16 mouse cellular contexts compared by ENCODE assay signal in genomic region chr5:66881901-66882341, GRCm38 (mm10).
DNase-seq lines count a peak whose midpoint lies in the region; ATAC-seq and TF ChIP-seq lines count a peak whose summit lies in the region.
"Had no signal": no experiment of that assay in that cellular context is flagged by ENCODE, and none has a peak within 500 bp of the region (broad histone marks: within the 10 kb centered on the region; RNA-seq: fewer than 3 reads in every experiment).

No protein-coding gene starts in this region.

- H3K27ac ChIP-seq in embryonic facial prominence, embryonic 12.5 days = peak overlapping the region; percentile 30; the same call in 1 of the 2 replicates
- H3K27ac ChIP-seq in embryonic facial prominence, embryonic 10.5 days (replicated peaks) = no peak overlapping the region
- no peak overlapping the region for H3K27ac ChIP-seq in neural tube, embryonic 11.5 days (ENCODE audit: low read depth, low read length)
- H3K27ac ChIP-seq in lung, postnatal 0 days (ENCODE audit: low read length) = peak overlapping the region; percentile 60
- H3K27ac ChIP-seq in stomach, embryonic 15.5 days = no peak overlapping the region
- no peak overlapping the region for H3K27ac ChIP-seq in forebrain, embryonic 15.5 days (replicated peaks)
- no peak overlapping the region for H3K27ac ChIP-seq in midbrain, embryonic 11.5 days (ENCODE audit: low read depth, low read length)
- H3K27ac ChIP-seq: kidney, postnatal 0 days; layer of hippocampus, adult 2 months; liver, embryonic 12.5 days; midbrain, embryonic 15.5 days had no signal

- H3K4me1 ChIP-seq in embryonic facial prominence, embryonic 12.5 days = peaks cover 9% of the 10 kb centered on the region
- peaks cover 26% of the 10 kb centered on the region for H3K4me1 ChIP-seq in embryonic facial prominence, embryonic 10.5 days
- H3K4me1 ChIP-seq in neural tube, embryonic 11.5 days (ENCODE audit: control insufficient read depth, insufficient read depth, low read length) = no peaks in the 10 kb centered on the region
- peaks cover 8% of the 10 kb centered on the region; the same call in 1 of the 2 replicates for H3K4me1 ChIP-seq in lung, postnatal 0 days (ENCODE audit: insufficient read depth, low read depth, low read length)
- no peaks in the 10 kb centered on the region for H3K4me1 ChIP-seq in stomach, embryonic 15.5 days
- H3K4me1 ChIP-seq in forebrain, embryonic 15.5 days = no peaks in the 10 kb centered on the region
- H3K4me1 ChIP-seq in midbrain, embryonic 11.5 days (ENCODE audit: control insufficient read depth, insufficient read depth, low read length) = no peaks in the 10 kb centered on the region
- H3K4me1 ChIP-seq: liver, embryonic 12.5 days; midbrain, embryonic 15.5 days had no signal

- H3K9ac ChIP-seq in embryonic facial prominence, embryonic 12.5 days = no peak overlapping the region
- no peak overlapping the region for H3K9ac ChIP-seq in neural tube, embryonic 11.5 days (ENCODE audit: low read length)
- H3K9ac ChIP-seq in lung, postnatal 0 days (replicated peaks; ENCODE audit: low read depth) = no peak overlapping the region
- H3K9ac ChIP-seq in stomach, embryonic 15.5 days = no peak overlapping the region
- H3K9ac ChIP-seq in forebrain, embryonic 15.5 days (replicated peaks) = no peak overlapping the region
- no peak overlapping the region for H3K9ac ChIP-seq in midbrain, embryonic 11.5 days (ENCODE audit: low read length)
- H3K9ac ChIP-seq: liver, embryonic 12.5 days; midbrain, embryonic 15.5 days had no signal

- H3K4me3 ChIP-seq in embryonic facial prominence, embryonic 12.5 days = no peak overlapping the region
- H3K4me3 ChIP-seq in embryonic facial prominence, embryonic 10.5 days = no peak overlapping the region
- H3K4me3 ChIP-seq in neural tube, embryonic 11.5 days (ENCODE audit: low read depth, low read length) = no peak overlapping the region
- no peak overlapping the region for H3K4me3 ChIP-seq in lung, postnatal 0 days (ENCODE audit: low read depth, low read length)
- H3K4me3 ChIP-seq in stomach, embryonic 15.5 days (replicated peaks) = no peak overlapping the region
- no peak overlapping the region for H3K4me3 ChIP-seq in forebrain, embryonic 15.5 days
- no peak overlapping the region for H3K4me3 ChIP-seq in midbrain, embryonic 11.5 days (ENCODE audit: low read depth, low read length)
- H3K4me3 ChIP-seq: layer of hippocampus, adult 2 months; liver, embryonic 12.5 days; midbrain, embryonic 15.5 days had no signal

- no peaks in the 10 kb centered on the region for H3K27me3 ChIP-seq in embryonic facial prominence, embryonic 12.5 days
- H3K27me3 ChIP-seq in embryonic facial prominence, embryonic 10.5 days (replicated peaks; ENCODE audit: low read depth, poor library complexity, severe bottlenecking) = no peaks in the 10 kb centered on the region
- H3K27me3 ChIP-seq in neural tube, embryonic 11.5 days (ENCODE audit: control insufficient read depth, insufficient read depth, low read length) = no peaks in the 10 kb centered on the region
- no peaks in the 10 kb centered on the region for H3K27me3 ChIP-seq in lung, postnatal 0 days (replicated peaks; ENCODE audit: insufficient read depth, low read length)
- H3K27me3 ChIP-seq in stomach, embryonic 15.5 days (replicated peaks) = no peaks in the 10 kb centered on the region
- no peaks in the 10 kb centered on the region for H3K27me3 ChIP-seq in forebrain, embryonic 15.5 days
- no peaks in the 10 kb centered on the region for H3K27me3 ChIP-seq in midbrain, embryonic 11.5 days (ENCODE audit: control insufficient read depth, insufficient read depth, low read length)
- H3K27me3 ChIP-seq: liver, embryonic 12.5 days; midbrain, embryonic 15.5 days had no signal

- no peak overlapping the region for H3K4me2 ChIP-seq in embryonic facial prominence, embryonic 12.5 days (replicated peaks)
- no peak overlapping the region for H3K4me2 ChIP-seq in neural tube, embryonic 11.5 days (ENCODE audit: low read depth)
- no peak overlapping the region for H3K4me2 ChIP-seq in lung, postnatal 0 days (replicated peaks; ENCODE audit: low read depth, low read length)
- no peak overlapping the region for H3K4me2 ChIP-seq in stomach, embryonic 15.5 days
- H3K4me2 ChIP-seq in forebrain, embryonic 15.5 days (replicated peaks) = no peak overlapping the region
- no peak overlapping the region for H3K4me2 ChIP-seq in midbrain, embryonic 11.5 days
- H3K4me2 ChIP-seq: liver, embryonic 12.5 days; midbrain, embryonic 15.5 days had no signal

- ATAC-seq in embryonic facial prominence, embryonic 12.5 days (ENCODE audit: insufficient number of reproducible peaks, insufficient read depth, low FRiP score, low TSS enrichment) = no peak
- ATAC-seq in neural tube, embryonic 11.5 days (ENCODE audit: insufficient read depth, low FRiP score, low TSS enrichment) = peak; percentile 45; the same call in 1 of the 2 replicates
- ATAC-seq in lung, postnatal 0 days = peak; percentile 81
- peak; percentile 63 for ATAC-seq in stomach, embryonic 15.5 days (ENCODE audit: insufficient read depth, low FRiP score, low read depth)
- no peak for ATAC-seq in forebrain, embryonic 15.5 days (replicated peaks)
- ATAC-seq in midbrain, embryonic 11.5 days (ENCODE audit: low FRiP score) = no peak
- ATAC-seq: intestine, postnatal 0 days; liver, embryonic 12.5 days; midbrain, embryonic 15.5 days had no signal

- TF ChIP-seq CTCF in lung, postnatal 0 days (IDR thresholded peaks at IDR 0.05) = no peak

- 21% methylated on average over 3 of the region's 3 CpGs for WGBS in embryonic facial prominence, embryonic 12.5 days
- 24% methylated on average over 3 of the region's 3 CpGs for WGBS in embryonic facial prominence, embryonic 10.5 days
- WGBS in neural tube, embryonic 11.5 days = 11% methylated on average over 3 of the region's 3 CpGs
- 25% methylated on average over 3 of the region's 3 CpGs for WGBS in lung, postnatal 0 days
- WGBS in stomach, embryonic 15.5 days = 15% methylated on average over 3 of the region's 3 CpGs
- 63% methylated on average over 3 of the region's 3 CpGs for WGBS in forebrain, embryonic 15.5 days
- WGBS in midbrain, embryonic 11.5 days = 62% methylated on average over 3 of the region's 3 CpGs

- TF ChIP-seq EP300 in lung, postnatal 0 days (IDR thresholded peaks at IDR 0.05) = peak; percentile 100

- no peaks in the 10 kb centered on the region for H3K36me3 ChIP-seq in embryonic facial prominence, embryonic 12.5 days
- no peaks in the 10 kb centered on the region for H3K36me3 ChIP-seq in embryonic facial prominence, embryonic 10.5 days (replicated peaks)
- no peaks in the 10 kb centered on the region for H3K36me3 ChIP-seq in neural tube, embryonic 11.5 days (ENCODE audit: control insufficient read depth, insufficient read depth, low read length)
- H3K36me3 ChIP-seq in lung, postnatal 0 days (ENCODE audit: insufficient read depth, low read length) = no peaks in the 10 kb centered on the region
- H3K36me3 ChIP-seq in stomach, embryonic 15.5 days = no peaks in the 10 kb centered on the region
- H3K36me3 ChIP-seq in forebrain, embryonic 15.5 days = no peaks in the 10 kb centered on the region
- H3K36me3 ChIP-seq in midbrain, embryonic 11.5 days (ENCODE audit: control insufficient read depth, insufficient read depth, low read length) = no peaks in the 10 kb centered on the region
- H3K36me3 ChIP-seq: liver, embryonic 12.5 days had no signal

- no peak for DNase-seq in embryonic facial prominence, embryonic 10.5 days (ENCODE audit: low spot score)
- no peak for DNase-seq in neural tube, embryonic 11.5 days (ENCODE audit: low spot score)
- no peak for DNase-seq in neural tube, embryonic 10.5 days (ENCODE audit: extremely low spot score, low spot score)
- DNase-seq in lung, postnatal 0 days (ENCODE audit: low spot score) = peak; percentile 89
- DNase-seq in midbrain, embryonic 11.5 days (ENCODE audit: low spot score, missing footprints) = no peak
- DNase-seq: cerebellum, postnatal 25 days; heart, postnatal 4 days; thymus, adult 18-20 months had no signal

- peaks cover 6% of the 10 kb centered on the region for H3K9me3 ChIP-seq in embryonic facial prominence, embryonic 12.5 days
- H3K9me3 ChIP-seq in embryonic facial prominence, embryonic 10.5 days = 0 out of 2 replicates have a peak, but pooled peaks cover 3% of the 10 kb centered on the region
- H3K9me3 ChIP-seq in neural tube, embryonic 11.5 days (ENCODE audit: control insufficient read depth, low read length) = no peaks in the 10 kb centered on the region
- no peaks in the 10 kb centered on the region for H3K9me3 ChIP-seq in lung, postnatal 0 days (ENCODE audit: low read length)
- H3K9me3 ChIP-seq in stomach, embryonic 15.5 days = no peaks in the 10 kb centered on the region
- H3K9me3 ChIP-seq in forebrain, embryonic 15.5 days = 0 out of 2 replicates have a peak, but pooled peaks cover 7% of the 10 kb centered on the region
- H3K9me3 ChIP-seq in midbrain, embryonic 11.5 days (ENCODE audit: control insufficient read depth, low read length) = 0 out of 2 replicates have a peak, but pooled peaks cover 4% of the 10 kb centered on the region
- H3K9me3 ChIP-seq: liver, embryonic 12.5 days had no signal

Comparison
In these comparisons a context has a peak if more than half of its experiments do, and no peak if none do; other contexts are left out.
1. H3K27ac ChIP-seq: peak in embryonic facial prominence, embryonic 12.5 days (single experiment) and lung, postnatal 0 days (single experiment); none in embryonic facial prominence, embryonic 10.5 days (single experiment), neural tube, embryonic 11.5 days (single experiment), stomach, embryonic 15.5 days (single experiment), forebrain, embryonic 15.5 days (single experiment) and midbrain, embryonic 11.5 days (single experiment).
2. ATAC-seq: peak in neural tube, embryonic 11.5 days (single experiment), lung, postnatal 0 days (single experiment) and stomach, embryonic 15.5 days (single experiment); none in embryonic facial prominence, embryonic 12.5 days (single experiment), forebrain, embryonic 15.5 days (single experiment) and midbrain, embryonic 11.5 days (single experiment).